Mouse (Mus musculus): ENCODE measurements at regions not wholly inside any gene's neighbourhood (a gene's known extent, or its start where the extent isn't known, plus 50 kb on each side); places are given as distances from the start of the nearest gene placed in this dataset.
A peak's percentile ranks its signal among the peaks of the same experiment; 100 is the strongest.

DNA sequence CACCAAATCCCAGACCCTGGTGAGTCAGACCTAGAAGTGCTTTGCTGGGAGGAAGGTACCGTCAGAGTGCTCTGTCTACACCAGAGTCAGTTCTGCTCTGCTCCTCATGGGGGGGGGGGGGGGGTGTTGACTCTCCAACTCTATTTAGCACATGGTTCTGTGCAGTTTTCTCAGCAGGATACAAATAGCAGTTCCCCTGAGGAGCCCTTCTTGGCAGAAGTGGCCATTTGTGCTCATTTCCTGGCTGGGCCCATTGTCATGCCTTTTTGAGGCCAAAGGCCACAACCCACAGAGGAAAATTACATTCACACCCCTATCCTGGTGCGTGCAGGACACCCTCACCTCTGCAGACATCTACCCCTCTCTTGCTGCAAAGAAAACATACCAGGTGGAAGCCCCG is 118.3 kb downstream of the Psmg1 start:
- Histone ChIP-seq H3K4me3 (replicated peaks) (no peak overlapping the region), H3K27ac (no peak overlapping the region), H3K4me1 (replicated peaks) (no peaks in the 10 kb centered on the region), H3K27me3 (no peaks in the 10 kb centered on the region), H3K9ac (replicated peaks) (no peak overlapping the region), H3K9me3 (no peaks in the 10 kb centered on the region), H3K36me3 (no peaks in the 10 kb centered on the region), H3K4me2 (replicated peaks) (no peak overlapping the region)
- ATAC-seq: no peak
- 72% methylated on average over 3 of the region's 3 CpGs for WGBS

DNA sequence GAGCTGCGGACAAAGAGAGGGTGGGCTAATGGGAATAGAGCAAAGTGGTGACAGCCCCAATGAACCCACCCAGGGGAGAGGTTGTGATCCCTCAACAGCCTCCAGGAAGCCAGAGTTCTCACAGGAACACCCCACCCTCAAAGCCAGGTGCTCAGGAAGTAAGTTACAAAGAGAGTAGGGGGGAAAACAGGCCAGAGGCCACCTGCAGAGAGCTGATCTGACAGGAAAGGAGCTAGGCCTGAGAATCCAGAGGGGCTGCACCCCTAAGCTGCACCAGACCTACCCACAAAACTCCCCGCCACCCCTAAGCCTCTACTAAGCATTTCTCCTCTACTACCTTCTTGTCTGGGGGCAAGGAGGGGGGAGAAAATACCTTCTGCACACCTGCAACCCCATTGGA is 120.5 kb downstream of the Psmg1 start:
- Histone ChIP-seq H3K36me3 (no peaks in the 10 kb centered on the region), H3K4me1 (replicated peaks) (no peaks in the 10 kb centered on the region), H3K9me3 (no peaks in the 10 kb centered on the region), H3K27ac (no peak overlapping the region), H3K4me2 (replicated peaks) (no peak overlapping the region), H3K9ac (replicated peaks) (no peak overlapping the region), H3K27me3 (no peaks in the 10 kb centered on the region), H3K4me3 (replicated peaks) (no peak overlapping the region)
- 65% methylated on average over 2 of the region's 2 CpGs for WGBS
- no peak for ATAC-seq

GRCm38 (mm10) chr16:95869501-95869900 is 121.3 kb downstream of the Psmg1 start:
- Histone ChIP-seq H3K4me1 (replicated peaks) (no peaks in the 10 kb centered on the region), H3K9me3 (no peaks in the 10 kb centered on the region), H3K9ac (replicated peaks) (no peak overlapping the region), H3K27ac (no peak overlapping the region), H3K27me3 (no peaks in the 10 kb centered on the region), H3K4me3 (replicated peaks) (no peak overlapping the region), H3K36me3 (no peaks in the 10 kb centered on the region), H3K4me2 (replicated peaks) (no peak overlapping the region)
- ATAC-seq: no peak
- WGBS: 69% methylated on average over 5 of the region's 5 CpGs

DNA sequence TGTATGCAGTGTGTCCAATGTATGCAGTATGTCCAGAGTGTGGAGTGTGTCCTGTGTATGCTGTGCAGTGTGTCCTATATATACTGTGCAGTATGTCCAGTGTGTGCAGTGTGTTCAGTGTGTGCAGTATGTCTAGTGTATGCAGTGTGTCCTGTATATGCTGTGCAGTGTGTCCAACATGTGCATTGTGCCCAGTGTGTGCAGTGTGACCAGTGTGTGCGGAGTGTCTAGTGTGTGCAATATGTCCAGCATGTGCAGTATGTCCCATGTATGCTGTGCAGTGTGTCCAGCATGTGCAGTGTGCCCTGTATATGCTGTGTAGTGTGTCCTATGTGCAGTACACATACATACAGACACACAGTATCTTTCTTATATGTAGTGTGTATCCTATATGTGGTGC is 121.9 kb downstream of the Psmg1 start:
- Histone ChIP-seq H3K9me3 (no peaks in the 10 kb centered on the region), H3K27ac (no peak overlapping the region), H3K27me3 (no peaks in the 10 kb centered on the region), H3K36me3 (no peaks in the 10 kb centered on the region), H3K4me1 (replicated peaks) (no peaks in the 10 kb centered on the region), H3K9ac (replicated peaks) (no peak overlapping the region), H3K4me2 (replicated peaks) (no peak overlapping the region), H3K4me3 (replicated peaks) (no peak overlapping the region)
- ATAC-seq: peak; percentile 20; the same call in 1 of the 2 replicates
- WGBS: 96% methylated on average over 1 of the region's 1 CpGs

DNA sequence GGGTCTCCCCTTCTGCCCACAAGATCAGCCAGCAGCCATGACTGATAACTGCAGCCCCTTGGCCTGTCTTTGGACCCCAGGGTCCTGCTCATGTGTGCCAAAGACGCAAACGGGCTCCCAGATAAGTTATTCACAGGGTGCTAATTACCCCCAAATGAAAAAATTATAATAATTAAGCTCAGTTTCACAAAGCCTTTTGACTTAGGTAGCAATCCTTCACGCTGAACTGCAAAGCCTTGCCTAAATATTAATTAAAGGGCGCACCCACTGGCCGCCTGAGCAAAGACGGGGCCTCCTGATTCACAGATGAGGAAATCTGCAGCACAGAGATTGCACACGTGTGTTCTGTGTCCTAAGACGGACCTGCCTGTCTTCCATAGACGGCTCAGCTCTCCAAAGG is 123.2 kb downstream of the Psmg1 start:
- Histone ChIP-seq H3K9ac (replicated peaks) (no peak overlapping the region), H3K4me1 (replicated peaks) (no peaks in the 10 kb centered on the region), H3K9me3 (no peaks in the 10 kb centered on the region), H3K27me3 (no peaks in the 10 kb centered on the region), H3K36me3 (no peaks in the 10 kb centered on the region), H3K4me3 (replicated peaks) (no peak overlapping the region), H3K27ac (no peak overlapping the region), H3K4me2 (replicated peaks) (no peak overlapping the region)
- 77% methylated on average over 9 of the region's 9 CpGs for WGBS
- no peak for ATAC-seq

DNA sequence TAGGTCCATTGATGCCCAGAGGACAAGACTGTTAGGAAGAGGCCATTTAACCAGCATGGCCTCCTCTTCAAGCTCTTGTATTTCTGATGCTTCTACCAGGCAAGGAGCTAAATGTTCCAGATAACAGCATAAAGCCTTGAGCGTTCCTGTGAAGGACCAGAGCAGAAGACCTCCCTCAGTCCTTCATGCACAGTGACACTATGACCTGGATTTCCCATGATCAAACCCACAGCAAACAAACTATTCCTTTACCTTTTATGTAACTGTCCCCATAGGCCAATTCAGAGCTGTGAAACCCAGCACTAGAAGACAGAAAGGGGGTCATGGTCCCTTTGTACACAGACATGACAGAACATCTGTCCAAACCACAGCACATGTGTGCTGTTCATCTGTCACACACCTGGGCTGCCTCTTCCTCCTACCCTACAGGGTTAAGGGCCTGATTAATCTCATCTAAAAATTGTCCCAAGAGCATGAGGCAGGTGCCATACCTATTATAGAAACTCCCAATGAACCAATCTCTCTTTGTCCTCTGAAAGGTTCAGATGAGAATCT is 123.8 kb downstream of the Psmg1 start:
- no peaks in the 10 kb centered on the region for H3K9me3 ChIP-seq
- no peaks in the 10 kb centered on the region for H3K36me3 ChIP-seq
- H3K4me3 ChIP-seq (replicated peaks): no peak overlapping the region
- no peak overlapping the region for H3K27ac ChIP-seq
- no peak for ATAC-seq
- H3K4me1 ChIP-seq (replicated peaks): no peaks in the 10 kb centered on the region
- no peak overlapping the region for H3K9ac ChIP-seq (replicated peaks)
- no peaks in the 10 kb centered on the region for H3K27me3 ChIP-seq
- WGBS: 90% methylated on average over 1 of the region's 1 CpGs
- H3K4me2 ChIP-seq (replicated peaks): no peak overlapping the region

DNA sequence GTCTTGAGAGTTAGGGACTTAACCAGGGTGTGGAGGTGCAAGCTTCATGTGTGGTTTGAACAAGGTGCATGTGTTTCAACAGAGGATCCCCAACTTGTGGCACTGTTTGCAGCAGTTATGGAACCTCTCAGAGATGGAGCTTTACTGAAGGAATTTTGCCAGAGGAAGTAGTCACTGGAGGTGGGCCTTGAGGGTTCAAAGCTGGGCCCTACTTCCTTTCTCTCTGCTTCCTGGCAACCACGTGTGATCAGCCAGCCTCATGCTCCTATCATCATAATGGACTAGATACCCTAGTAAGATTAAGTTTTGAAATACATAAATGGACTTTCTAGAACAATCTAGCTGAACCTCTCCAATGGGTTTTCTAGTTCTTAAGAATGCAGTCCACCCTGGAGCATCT is 125.2 kb downstream of the Psmg1 start:
- Histone ChIP-seq H3K36me3 (no peaks in the 10 kb centered on the region), H3K9ac (replicated peaks) (no peak overlapping the region), H3K27ac (no peak overlapping the region), H3K27me3 (no peaks in the 10 kb centered on the region), H3K4me3 (replicated peaks) (no peak overlapping the region), H3K4me2 (replicated peaks) (no peak overlapping the region), H3K9me3 (no peaks in the 10 kb centered on the region), H3K4me1 (replicated peaks) (no peaks in the 10 kb centered on the region)
- ATAC-seq: no peak
- 93% methylated on average over 1 of the region's 1 CpGs for WGBS

GRCm38 (mm10) chr16:95864646-95865045 is 126.1 kb downstream of the Psmg1 start:
- no peak overlapping the region for H3K4me3 ChIP-seq (replicated peaks)
- WGBS: 85% methylated on average over 4 of the region's 4 CpGs

DNA sequence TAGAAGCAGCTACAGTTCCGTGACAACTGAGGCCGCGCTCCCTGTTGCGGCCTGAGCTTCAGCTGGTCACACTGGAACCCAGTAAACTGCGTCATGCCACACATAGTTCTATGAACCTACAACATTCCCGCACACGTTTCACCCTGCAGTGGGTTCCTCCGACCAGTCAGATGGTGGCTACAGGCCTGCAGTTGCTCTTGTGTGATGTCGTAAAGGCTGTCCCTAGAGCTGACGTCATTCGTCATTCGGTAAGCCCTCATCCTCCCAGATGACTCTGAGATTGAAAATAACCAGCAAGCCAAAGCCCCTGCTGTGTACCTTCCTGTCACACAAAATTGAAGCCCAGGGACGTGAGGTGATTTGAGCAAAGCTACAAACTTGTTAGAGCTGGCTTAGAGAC is 126.7 kb downstream of the Psmg1 start:
- no peaks in the 10 kb centered on the region for H3K9me3 ChIP-seq
- H3K36me3 ChIP-seq: no peaks in the 10 kb centered on the region
- no peak overlapping the region for H3K9ac ChIP-seq (replicated peaks)
- H3K4me2 ChIP-seq (replicated peaks): no peak overlapping the region
- H3K27me3 ChIP-seq: no peaks in the 10 kb centered on the region
- H3K4me3 ChIP-seq (replicated peaks): no peak overlapping the region
- H3K27ac ChIP-seq: no peak overlapping the region
- H3K4me1 ChIP-seq (replicated peaks): no peaks in the 10 kb centered on the region
- WGBS: 83% methylated on average over 13 of the region's 13 CpGs
- no peak for ATAC-seq

More at GRCm38 (mm10) chr16:95864646-95865045, 126.1 kb downstream of the Psmg1 start:
- H3K27ac ChIP-seq: no peak overlapping the region
- no peak for ATAC-seq
- no peak overlapping the region for H3K4me2 ChIP-seq (replicated peaks)
- H3K4me1 ChIP-seq (replicated peaks): no peaks in the 10 kb centered on the region
- no peaks in the 10 kb centered on the region for H3K36me3 ChIP-seq
- H3K9ac ChIP-seq (replicated peaks): no peak overlapping the region
- no peaks in the 10 kb centered on the region for H3K9me3 ChIP-seq
- no peaks in the 10 kb centered on the region for H3K27me3 ChIP-seq

DNA sequence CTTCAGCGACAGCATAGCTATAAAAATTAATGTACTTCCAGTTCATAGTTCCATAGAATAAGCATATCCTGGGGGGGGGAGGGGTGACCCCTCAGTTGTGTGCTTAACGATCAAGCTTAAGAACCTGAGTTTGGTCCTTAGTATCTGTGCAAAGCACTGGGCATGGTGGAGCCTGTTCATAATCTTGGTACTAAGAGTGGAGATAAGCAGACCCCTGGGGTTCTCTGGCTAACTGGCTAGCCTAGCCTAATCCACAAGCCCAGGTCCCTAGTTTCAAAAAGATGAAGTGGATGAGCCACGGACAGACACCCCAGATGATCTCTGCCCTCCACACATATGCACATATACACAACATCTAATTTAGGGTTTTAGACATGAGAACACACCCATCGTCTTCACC is 127.2 kb downstream of the Psmg1 start:
- Histone ChIP-seq H3K27me3 (no peaks in the 10 kb centered on the region), H3K4me2 (replicated peaks) (no peak overlapping the region), H3K36me3 (no peaks in the 10 kb centered on the region), H3K4me3 (replicated peaks) (no peak overlapping the region), H3K9me3 (no peaks in the 10 kb centered on the region), H3K9ac (replicated peaks) (no peak overlapping the region), H3K27ac (no peak overlapping the region), H3K4me1 (replicated peaks) (no peaks in the 10 kb centered on the region)
- no peak for ATAC-seq
- 91% methylated on average over 4 of the region's 4 CpGs for WGBS

- no peaks in the 10 kb centered on the region for H3K36me3 ChIP-seq
- 86% methylated on average over 3 of the region's 3 CpGs for WGBS
- no peaks in the 10 kb centered on the region for H3K27me3 ChIP-seq
- H3K4me3 ChIP-seq (replicated peaks): no peak overlapping the region
- H3K9me3 ChIP-seq: no peaks in the 10 kb centered on the region
- no peak overlapping the region for H3K27ac ChIP-seq
- no peak overlapping the region for H3K4me2 ChIP-seq (replicated peaks)
- no peak for ATAC-seq
- H3K4me1 ChIP-seq (replicated peaks): no peaks in the 10 kb centered on the region
- H3K9ac ChIP-seq (replicated peaks): no peak overlapping the region
These were observed 128.1 kb downstream of the Psmg1 start for GRCm38 (mm10) chr16:95862621-95863020.

GRCm38 (mm10) chr16:95861231-95861690 is 129.5 kb downstream of the Psmg1 start:
- Histone ChIP-seq H3K4me1 (replicated peaks) (no peaks in the 10 kb centered on the region), H3K9ac (replicated peaks) (no peak overlapping the region), H3K4me2 (replicated peaks) (no peak overlapping the region), H3K9me3 (no peaks in the 10 kb centered on the region), H3K36me3 (no peaks in the 10 kb centered on the region), H3K27ac (no peak overlapping the region), H3K27me3 (no peaks in the 10 kb centered on the region), H3K4me3 (replicated peaks) (no peak overlapping the region)
- no peak for ATAC-seq
- WGBS: 86% methylated on average over 12 of the region's 12 CpGs

- Histone ChIP-seq H3K27me3 (no peaks in the 10 kb centered on the region), H3K4me1 (replicated peaks) (no peaks in the 10 kb centered on the region), H3K9ac (replicated peaks) (no peak overlapping the region), H3K9me3 (no peaks in the 10 kb centered on the region), H3K4me2 (replicated peaks) (no peak overlapping the region), H3K36me3 (no peaks in the 10 kb centered on the region), H3K4me3 (replicated peaks) (no peak overlapping the region), H3K27ac (no peak overlapping the region)
- ATAC-seq: no peak
- 90% methylated on average over 9 of the region's 9 CpGs for WGBS
These were observed 129.9 kb downstream of the Psmg1 start for GRCm38 (mm10) chr16:95860810-95861209.

Measured in midbrain, embryonic 13.5 days (tissue).